Mouse (Mus musculus) layer of hippocampus, postnatal 10 days (tissue): ENCODE results near the gene Mecom. TPM values are rescaled to one million over a fixed set of nuclear protein-coding genes. Genes with fewer than 3 reads are reported as not detected.

Experiments used
- DNase-seq, 2 experiments: peaks; one replicate each; pipeline ENCODE4 v3.0.0; 2021; ENCODE audit warnings: low spot score in 2 of 2
- total RNA-seq, 2 experiments: library from RNA; stranded (reverse); gene quantifications; 2 replicates each; pipeline ENCODE4 v1.2.3; 2021

Gene Mecom
- total RNA-seq, 2 experiments from 2014 or later = 6.5 to 6.8 TPM

- no peak for DNase-seq
Measured at GRCm38 (mm10) chr3:30486422-30486821, 61.4 kb downstream of the Mecom start.

DNA sequence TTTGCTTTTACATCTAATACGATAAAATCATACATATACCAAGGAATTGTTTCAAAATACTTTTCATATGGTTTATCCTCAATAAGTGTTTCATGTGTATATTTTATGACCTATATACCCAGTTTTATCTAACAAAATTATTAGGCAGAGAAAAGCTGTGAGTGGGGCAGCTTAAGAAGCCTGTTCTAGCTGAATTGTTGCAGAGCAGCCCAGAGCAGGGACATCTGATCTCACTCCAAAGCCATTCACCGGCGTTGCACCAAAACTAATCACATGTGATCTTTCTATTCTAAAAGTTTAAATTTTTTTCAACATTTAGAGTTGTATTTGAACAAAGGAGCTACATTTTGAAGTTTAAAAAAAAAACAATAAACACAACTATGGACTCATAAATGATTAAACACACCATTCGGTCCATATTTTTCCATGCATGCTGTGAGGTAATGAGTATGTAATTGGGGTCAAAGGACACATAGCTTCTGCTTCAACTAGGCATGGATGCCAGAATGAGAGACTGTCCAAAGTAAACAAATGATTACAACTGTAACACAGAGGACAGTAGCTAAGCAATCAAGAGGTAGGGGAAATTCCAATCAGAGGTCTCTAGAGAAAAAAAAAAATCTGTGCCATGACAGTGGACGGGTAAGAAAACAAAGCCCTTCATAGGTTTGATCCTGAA lies 64.7 kb downstream of the Mecom start:
- DNase-seq = no peak

GRCm38 (mm10) chr3:30481682-30482081 lies 66.1 kb downstream of the Mecom start:
- no peak for DNase-seq

DNA sequence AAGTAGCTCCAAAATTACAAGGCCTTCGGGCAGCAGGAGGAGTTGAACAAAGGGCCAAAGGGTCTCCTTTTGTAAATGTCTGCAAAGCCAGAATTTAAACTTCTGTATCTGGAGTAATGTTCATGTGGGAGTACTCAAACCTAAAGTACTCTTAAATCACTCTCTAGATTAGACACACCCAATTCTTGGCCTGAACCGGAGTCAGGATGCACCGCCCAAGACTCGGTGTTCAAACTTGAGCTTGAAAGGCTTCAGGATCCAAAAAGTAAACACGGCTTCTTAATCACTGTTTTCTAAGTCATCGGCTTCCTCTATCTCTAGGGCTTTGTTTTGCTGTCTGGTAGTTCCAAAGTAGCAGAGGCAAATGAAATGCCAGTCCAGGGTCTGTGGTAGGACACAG lies 67.3 kb downstream of the Mecom start:
- no peak for DNase-seq

DNA sequence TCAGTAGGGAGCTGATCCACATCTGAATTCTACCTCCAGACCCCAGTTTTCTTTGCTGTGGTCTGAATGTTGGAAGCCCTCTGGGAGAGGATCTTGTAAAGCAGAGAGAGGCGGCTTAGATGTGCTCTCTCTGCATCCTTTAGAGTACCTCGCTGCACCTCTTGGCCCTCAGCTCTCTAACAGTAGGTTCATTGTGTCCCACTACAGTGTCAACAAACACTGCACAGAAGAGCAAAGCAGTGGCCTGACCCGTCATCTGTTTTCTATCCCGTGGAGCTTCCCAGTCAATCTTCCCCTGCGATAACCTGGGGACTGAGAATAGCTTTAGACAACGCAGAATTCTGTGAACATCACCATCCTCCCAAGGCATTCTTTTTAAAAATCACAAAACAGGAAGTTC lies 69.6 kb downstream of the Mecom start:
- no peak for DNase-seq

- DNase-seq = no peak
Measured at GRCm38 (mm10) chr3:30477008-30477407, 70.8 kb downstream of the Mecom start.

DNA sequence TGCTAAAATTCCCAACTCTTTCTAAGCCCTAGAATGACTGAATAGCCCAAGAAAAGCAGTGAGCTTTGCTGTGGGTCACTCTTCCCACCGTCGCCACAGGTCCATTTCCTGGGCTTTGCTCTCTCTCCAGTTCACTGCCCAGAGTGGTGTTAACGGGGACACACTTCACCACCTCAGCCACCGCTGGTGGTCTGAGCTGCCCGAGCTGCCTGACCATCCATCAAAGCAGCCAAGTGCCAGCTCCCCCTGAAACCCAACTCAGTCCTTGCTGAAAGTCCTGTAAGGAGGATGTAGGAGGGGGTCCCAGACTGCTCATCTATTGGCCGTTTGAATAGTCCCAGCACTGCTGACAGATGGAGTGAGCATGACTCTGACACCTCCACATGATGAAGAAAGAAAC lies 72.2 kb downstream of the Mecom start:
- no peak for DNase-seq

DNA sequence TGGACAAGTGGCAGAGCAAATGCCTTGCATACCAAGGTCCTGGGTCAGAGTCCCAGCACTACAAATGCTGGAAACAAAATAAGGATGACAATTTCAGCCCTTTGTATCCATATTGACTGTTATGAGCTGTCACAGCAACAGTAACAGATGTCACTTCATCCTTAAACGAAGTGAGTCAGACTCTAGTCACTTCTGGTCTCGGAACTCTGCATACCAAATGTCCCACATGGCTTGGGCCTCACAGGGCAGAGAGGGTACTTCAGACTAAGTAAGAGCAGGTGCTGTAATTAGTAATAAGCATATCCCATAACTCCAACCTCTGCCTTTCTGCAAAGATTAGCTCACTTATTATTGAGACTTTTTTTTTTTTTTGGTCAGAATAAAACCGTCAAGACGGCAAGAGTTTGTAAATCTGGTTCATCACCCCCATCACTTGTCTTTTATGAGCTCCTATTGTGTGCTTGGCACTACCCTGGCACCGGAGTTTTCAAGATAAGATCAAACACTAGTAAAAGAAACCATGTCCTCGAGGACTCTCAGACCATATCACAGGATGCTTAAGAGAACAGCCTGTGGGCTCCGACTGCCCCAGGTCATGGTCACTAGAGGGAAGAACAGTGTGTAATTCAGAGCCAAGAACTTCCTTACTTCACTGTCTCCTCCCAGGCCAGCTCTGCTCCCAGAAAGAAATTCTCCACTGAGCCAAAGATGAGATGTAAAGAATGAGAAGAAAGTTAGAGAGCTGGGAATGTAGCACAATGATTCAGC lies 79.6 kb downstream of the Mecom start:
- no peak for DNase-seq

GRCm38 (mm10) chr3:30466031-30466650 lies 81.7 kb downstream of the Mecom start:
- no peak for DNase-seq

DNA sequence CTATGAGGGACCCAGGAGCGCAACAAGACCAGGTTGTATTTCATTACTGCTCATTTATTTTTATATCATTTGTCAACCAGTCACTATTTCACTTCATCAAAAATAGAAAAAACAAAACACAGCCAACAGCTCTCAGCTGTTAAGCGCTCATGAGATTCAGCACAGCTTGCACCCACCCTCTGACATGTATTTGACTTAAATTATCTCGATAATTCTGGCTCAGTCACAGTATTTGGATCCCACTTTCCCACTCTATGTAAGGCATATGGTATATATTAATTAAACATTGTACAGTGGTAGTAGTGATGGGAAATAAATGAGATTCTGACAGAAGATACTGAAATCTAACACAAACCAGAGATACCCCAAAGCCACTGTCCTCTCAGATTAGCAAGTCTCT lies 83.3 kb downstream of the Mecom start:
- DNase-seq = no peak

DNA sequence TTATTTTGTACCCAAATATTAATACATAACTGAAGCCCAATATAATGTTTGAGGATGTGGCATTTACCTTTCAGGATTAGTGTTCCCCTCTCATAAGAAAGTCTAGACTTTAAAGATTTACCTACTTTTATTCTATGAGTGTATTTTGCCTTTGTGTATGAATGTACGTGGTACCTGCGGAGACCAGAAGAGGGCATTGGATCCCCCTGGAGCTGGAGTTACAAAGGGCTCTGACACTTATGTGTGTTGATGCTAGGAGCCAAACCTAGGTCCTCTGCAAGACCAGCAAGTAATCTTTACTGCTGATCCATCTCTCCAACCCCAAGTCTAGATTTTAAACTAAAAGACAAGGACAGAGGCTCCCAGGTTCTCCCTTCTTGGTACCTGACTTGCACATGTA lies 86.0 kb downstream of the Mecom start:
- no peak for DNase-seq

GRCm38 (mm10) chr3:30460890-30461578 lies 86.8 kb downstream of the Mecom start:
- DNase-seq = no peak

DNA sequence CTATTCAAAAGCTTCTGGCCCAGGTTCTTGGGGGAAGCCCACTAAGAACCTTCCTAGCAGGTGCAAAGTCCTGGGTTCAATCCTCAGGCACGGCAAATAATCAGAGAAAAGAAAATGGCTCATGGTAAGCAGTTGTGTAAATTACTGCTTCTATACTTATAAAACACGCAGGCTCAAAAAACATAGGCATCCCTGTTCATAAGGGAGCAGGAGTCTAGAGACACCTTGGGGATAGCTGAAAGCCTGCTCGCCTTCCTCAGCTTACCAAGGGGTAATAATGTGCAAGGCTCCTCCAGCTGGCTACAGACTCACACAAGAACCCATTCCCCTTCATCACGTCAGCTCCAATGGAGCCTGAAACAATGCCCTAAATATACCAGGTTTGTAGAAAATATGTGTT lies 88.2 kb downstream of the Mecom start:
- DNase-seq = no peak

GRCm38 (mm10) chr3:30457975-30458678 lies 89.7 kb downstream of the Mecom start:
- no peak for DNase-seq

- no peak for DNase-seq
Measured at GRCm38 (mm10) chr3:30455902-30456301, 91.9 kb downstream of the Mecom start.

GRCm38 (mm10) chr3:30453546-30454455 lies 94.0 kb downstream of the Mecom start:
- DNase-seq = no peak

DNA sequence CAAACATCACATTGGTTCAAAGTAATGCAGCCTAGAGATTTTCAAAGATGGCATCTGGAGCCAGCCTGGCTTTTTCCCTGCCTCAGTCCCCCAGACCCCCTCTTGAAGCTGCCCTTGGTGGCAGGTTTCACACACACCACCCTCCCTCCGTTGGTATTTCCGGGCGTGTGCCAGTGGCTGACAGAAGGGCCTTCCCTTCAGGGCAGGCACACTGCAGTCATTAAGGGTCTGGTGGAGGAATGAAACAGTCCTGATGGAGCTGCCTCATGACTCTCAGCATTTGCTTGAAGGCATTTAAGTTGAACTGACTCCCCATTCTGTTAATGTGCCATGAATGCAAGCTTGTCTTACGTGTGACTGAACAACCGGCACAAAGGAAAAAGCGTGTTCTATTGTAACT lies 94.8 kb downstream of the Mecom start:
- no peak for DNase-seq

GRCm38 (mm10) chr3:30452511-30452910 lies 95.3 kb downstream of the Mecom start:
- DNase-seq = no peak

DNA sequence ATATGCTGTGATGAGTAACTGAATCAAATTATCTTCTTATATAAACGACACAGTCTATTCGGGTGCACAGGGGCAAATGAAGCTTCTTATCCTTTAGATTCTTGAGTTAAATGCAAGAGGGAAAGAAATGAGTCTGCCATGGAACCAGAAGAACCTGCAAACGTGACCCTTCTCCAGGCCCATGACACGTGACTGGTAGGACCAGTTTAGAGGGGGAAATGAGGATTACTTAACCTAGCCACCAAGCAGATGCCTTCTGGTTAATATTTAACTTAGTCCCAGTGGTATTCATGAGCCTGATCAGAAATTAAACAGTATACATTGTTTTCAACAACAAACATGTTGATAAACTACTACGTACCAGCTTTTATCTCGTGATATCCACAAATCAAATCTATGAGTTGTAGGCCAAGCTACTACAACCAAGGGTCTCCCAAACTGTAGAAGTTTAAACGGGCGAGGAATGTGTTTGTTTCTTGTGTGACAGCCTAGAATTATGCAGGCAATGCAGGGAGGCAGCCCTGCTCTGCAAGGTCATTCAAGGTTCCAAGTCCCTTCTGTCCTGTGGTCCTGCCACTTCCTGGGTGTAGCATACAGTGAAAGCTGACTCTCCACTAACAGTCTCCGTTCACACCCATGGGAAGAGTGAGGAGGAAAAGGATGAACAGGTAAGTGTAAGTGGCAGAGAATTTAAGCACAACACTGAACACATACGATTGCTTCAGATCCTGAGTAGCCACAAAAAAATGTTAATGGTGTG lies 97.4 kb downstream of the Mecom start:
- no peak for DNase-seq
